Mouse (Mus musculus): ENCODE measurements at regions not wholly inside any gene's neighbourhood (a gene's known extent, or its start where the extent isn't known, plus 50 kb on each side); places are given as distances from the start of the nearest gene placed in this dataset.

- H3K27me3 ChIP-seq: no peaks in the 10 kb centered on the region
- H3K4me1 ChIP-seq (replicated peaks): 0 out of 2 replicates have a peak, but pooled peaks cover 3% of the 10 kb centered on the region
- no peaks in the 10 kb centered on the region for H3K9me3 ChIP-seq (replicated peaks)
- no peak for ATAC-seq (replicated peaks; ENCODE audit: insufficient number of reproducible peaks, insufficient read depth, low FRiP score, low read depth)
- H3K36me3 ChIP-seq: no peaks in the 10 kb centered on the region
- H3K9ac ChIP-seq: no peak overlapping the region
- H3K4me2 ChIP-seq: no peak overlapping the region
- WGBS: 52% methylated on average over 10 of the region's 10 CpGs
- H3K27ac ChIP-seq: no peak overlapping the region
- no peak overlapping the region for H3K4me3 ChIP-seq
Observed at GRCm38 (mm10) chr1:185111347-185112016, 92.4 kb upstream of the Rab3gap2 start.

- Histone ChIP-seq H3K27me3 (no peaks in the 10 kb centered on the region), H3K4me3 (no peak overlapping the region), H3K9me3 (replicated peaks) (no peaks in the 10 kb centered on the region), H3K27ac (no peak overlapping the region), H3K4me1 (replicated peaks) (no peaks in the 10 kb centered on the region), H3K36me3 (no peaks in the 10 kb centered on the region), H3K4me2 (no peak overlapping the region), H3K9ac (no peak overlapping the region)
- WGBS: 63% methylated on average over 7 of the region's 7 CpGs
- ATAC-seq (replicated peaks; ENCODE audit: insufficient number of reproducible peaks, insufficient read depth, low FRiP score, low read depth): no peak
Observed at GRCm38 (mm10) chr1:185104945-185105884, 98.7 kb upstream of the Rab3gap2 start.

DNA sequence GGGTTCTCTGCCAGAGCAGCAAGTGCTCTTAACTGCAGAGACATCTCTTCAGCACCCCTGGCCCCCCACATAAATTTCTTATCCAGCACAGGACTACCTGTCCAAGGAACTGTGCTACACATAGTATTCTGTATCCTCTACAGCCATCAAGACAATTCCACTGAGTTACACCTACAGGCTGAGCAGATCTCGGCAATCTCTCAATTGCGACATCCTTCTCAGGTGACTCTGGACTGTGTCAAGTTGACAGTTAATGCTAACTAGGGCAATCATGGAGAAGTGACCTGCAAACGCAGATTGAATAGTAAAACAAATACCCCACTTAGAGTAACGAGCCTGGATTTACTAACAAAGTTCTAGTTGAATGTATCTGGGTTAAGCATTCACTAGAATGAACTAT, 100.1 kb upstream of the Rab3gap2 start:
- H3K27ac ChIP-seq: no peak overlapping the region
- peaks cover 9% of the 10 kb centered on the region for H3K4me1 ChIP-seq (replicated peaks)
- no peak overlapping the region for H3K9ac ChIP-seq
- H3K4me2 ChIP-seq: no peak overlapping the region
- H3K4me3 ChIP-seq: no peak overlapping the region
- no peak for ATAC-seq (replicated peaks; ENCODE audit: insufficient number of reproducible peaks, insufficient read depth, low FRiP score, low read depth)
- no peaks in the 10 kb centered on the region for H3K27me3 ChIP-seq
- 47% methylated on average over 4 of the region's 4 CpGs for WGBS
- H3K9me3 ChIP-seq (replicated peaks): no peaks in the 10 kb centered on the region
- H3K36me3 ChIP-seq: no peaks in the 10 kb centered on the region

DNA sequence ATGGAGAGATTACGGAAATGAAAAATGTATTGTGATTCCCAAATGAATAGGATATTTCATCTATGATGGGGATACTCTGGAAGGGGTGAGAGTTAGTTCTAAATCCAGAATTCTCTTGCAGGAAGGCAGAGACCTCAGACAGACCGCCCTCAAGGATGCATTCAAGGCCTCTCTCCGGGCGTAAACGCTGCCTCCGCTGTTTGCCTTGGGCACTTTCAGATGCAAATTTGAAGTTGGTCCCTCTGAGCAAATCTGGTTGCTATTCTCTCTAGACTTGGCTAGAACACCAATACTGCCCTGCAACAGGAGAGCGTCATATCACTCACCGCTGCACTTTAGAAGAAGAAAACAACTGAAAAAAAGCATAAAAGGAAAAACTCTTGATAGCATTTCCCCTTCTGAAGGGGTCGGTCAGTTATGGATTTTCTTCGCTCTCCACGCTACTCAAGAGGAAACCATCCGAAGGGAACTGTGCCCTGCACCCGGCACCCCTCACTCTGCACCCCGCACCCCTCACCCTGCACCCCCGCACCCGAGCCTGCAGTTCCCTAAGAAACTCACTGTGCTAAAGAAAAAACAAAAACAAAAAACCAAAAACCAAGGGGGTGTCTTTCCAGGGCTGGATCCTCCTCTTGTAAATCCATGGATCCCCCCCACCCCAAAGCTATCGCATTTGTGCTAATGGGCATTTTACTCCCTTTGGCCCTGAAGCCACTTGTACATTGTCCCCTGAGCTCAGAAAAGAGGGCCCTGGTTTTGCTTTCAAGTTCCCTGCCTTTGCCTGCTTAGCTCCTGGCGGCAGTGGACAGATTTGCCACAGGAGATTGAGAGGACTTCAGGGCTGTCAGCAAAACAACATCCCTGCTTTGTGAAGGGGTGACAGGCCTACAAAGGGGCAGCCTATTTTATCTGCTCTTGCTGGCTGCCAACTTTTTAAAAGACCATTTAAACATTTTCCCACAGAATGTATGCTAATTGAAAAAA, 99.9 kb upstream of the Mark1 start:
- H3K4me1 ChIP-seq (replicated peaks): peaks cover 12% of the 10 kb centered on the region
- peak overlapping the region; percentile 9 for H3K27ac ChIP-seq
- H3K9ac ChIP-seq: no peak overlapping the region
- 42% methylated on average over 18 of the region's 18 CpGs for WGBS
- no peak overlapping the region for H3K4me3 ChIP-seq
- no peaks in the 10 kb centered on the region for H3K27me3 ChIP-seq
- H3K4me2 ChIP-seq: no peak overlapping the region
- H3K36me3 ChIP-seq: no peaks in the 10 kb centered on the region
- no peak for ATAC-seq (replicated peaks; ENCODE audit: insufficient number of reproducible peaks, insufficient read depth, low FRiP score, low read depth)
- no peaks in the 10 kb centered on the region for H3K9me3 ChIP-seq (replicated peaks)

DNA sequence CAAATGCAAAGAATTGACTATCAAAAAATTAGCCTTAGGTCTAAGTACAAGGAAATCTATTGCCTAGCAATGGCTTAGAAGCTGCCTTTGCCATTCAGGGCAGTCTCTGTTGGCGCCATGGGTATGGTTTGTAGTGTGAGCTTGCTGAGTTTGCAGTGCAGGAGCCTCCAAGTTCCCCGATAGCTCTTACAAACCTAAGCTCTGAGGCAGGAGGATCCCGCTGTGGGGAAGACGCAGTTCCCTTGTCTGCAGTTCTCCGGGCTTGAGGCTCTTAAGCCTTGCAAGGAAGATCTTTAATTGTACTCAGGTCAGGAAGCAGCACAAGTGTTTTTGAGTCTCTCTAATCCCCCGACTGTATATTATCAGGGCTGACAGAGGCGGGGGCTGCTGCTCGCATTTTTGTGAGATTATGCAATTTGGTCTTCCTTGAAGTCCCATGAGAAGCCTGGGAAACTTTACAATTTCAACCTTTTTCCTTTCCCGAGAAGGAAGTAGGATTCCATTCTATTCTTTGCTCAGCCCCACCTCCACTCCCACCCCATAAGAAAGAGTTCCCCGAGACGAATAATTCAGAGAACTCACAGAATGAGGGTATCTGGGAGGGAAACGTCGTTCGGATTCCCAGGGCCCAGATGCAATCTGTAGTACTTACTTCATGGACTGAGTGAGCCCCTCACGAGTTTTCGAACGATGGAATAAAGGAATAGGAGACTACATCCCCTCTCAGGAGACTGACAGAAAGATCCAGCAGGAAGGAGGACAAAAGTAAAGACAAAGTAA, 99.0 kb upstream of the Mark1 start:
- no peaks in the 10 kb centered on the region for H3K36me3 ChIP-seq
- H3K9ac ChIP-seq: no peak overlapping the region
- 26% methylated on average over 17 of the region's 17 CpGs for WGBS
- ATAC-seq (replicated peaks; ENCODE audit: insufficient number of reproducible peaks, insufficient read depth, low FRiP score, low read depth): no peak
- peak overlapping the region; percentile 36; the same call in 1 of the 2 replicates for H3K27ac ChIP-seq
- no peaks in the 10 kb centered on the region for H3K27me3 ChIP-seq
- no peaks in the 10 kb centered on the region for H3K9me3 ChIP-seq (replicated peaks)
- no peak overlapping the region for H3K4me3 ChIP-seq
- no peak overlapping the region; the same call in 1 of the 2 replicates for H3K4me2 ChIP-seq
- peaks cover 12% of the 10 kb centered on the region for H3K4me1 ChIP-seq (replicated peaks)

GRCm38 (mm10) chr1:185096741-185097140, 97.4 kb upstream of the Mark1 start:
- Histone ChIP-seq H3K4me2 (no peak overlapping the region), H3K36me3 (no peaks in the 10 kb centered on the region), H3K9ac (no peak overlapping the region), H3K9me3 (replicated peaks) (no peaks in the 10 kb centered on the region), H3K4me3 (no peak overlapping the region), H3K4me1 (replicated peaks) (peaks cover 17% of the 10 kb centered on the region), H3K27ac (no peak overlapping the region), H3K27me3 (no peaks in the 10 kb centered on the region)
- 75% methylated on average over 4 of the region's 4 CpGs for WGBS
- ATAC-seq (replicated peaks; ENCODE audit: insufficient number of reproducible peaks, insufficient read depth, low FRiP score, low read depth): no peak

GRCm38 (mm10) chr1:185092757-185093156, 93.4 kb upstream of the Mark1 start:
- Histone ChIP-seq H3K4me2 (no peak overlapping the region), H3K9ac (no peak overlapping the region), H3K27ac (no peak overlapping the region), H3K4me1 (replicated peaks) (peaks cover 9% of the 10 kb centered on the region; the same call in 1 of the 2 replicates), H3K36me3 (no peaks in the 10 kb centered on the region), H3K27me3 (no peaks in the 10 kb centered on the region), H3K4me3 (no peak overlapping the region), H3K9me3 (replicated peaks) (no peaks in the 10 kb centered on the region)
- 91% methylated on average over 5 of the region's 5 CpGs for WGBS
- ATAC-seq (replicated peaks; ENCODE audit: insufficient number of reproducible peaks, insufficient read depth, low FRiP score, low read depth): no peak

GRCm38 (mm10) chr1:185091816-185092558, 92.6 kb upstream of the Mark1 start:
- 24% methylated on average over 21 of the region's 21 CpGs for WGBS
- Histone ChIP-seq H3K4me1 (replicated peaks) (peaks cover 9% of the 10 kb centered on the region; the same call in 1 of the 2 replicates), H3K27me3 (no peaks in the 10 kb centered on the region), H3K4me2 (peak overlapping the region; percentile 49), H3K36me3 (no peaks in the 10 kb centered on the region), H3K9ac (no peak overlapping the region), H3K4me3 (0 out of 2 replicates have a peak overlapping the region, but pooled peaks have one; percentile 12), H3K27ac (no peak overlapping the region), H3K9me3 (replicated peaks) (no peaks in the 10 kb centered on the region)
- peak; percentile 62 for ATAC-seq (replicated peaks; ENCODE audit: insufficient number of reproducible peaks, insufficient read depth, low FRiP score, low read depth)

DNA sequence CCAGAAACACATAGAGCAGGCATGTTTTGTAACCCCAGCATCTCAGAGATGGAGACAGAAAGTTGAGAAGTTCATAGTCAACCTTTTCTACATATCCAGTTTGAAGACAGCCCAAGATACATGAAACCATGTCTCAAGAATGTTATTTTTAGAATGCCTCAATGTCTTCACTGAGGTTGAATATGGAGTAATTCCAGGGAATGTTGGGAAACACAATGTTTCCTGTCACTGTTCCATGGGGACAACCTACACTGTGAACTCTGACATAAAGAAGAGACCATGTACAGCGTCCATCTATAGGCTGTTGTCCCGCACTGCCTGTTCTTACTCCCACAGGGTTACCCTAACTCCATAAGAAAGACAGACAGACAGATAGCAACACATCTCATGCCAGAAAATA, 89.8 kb upstream of the Mark1 start:
- no peak overlapping the region for H3K27ac ChIP-seq
- no peak overlapping the region for H3K4me3 ChIP-seq
- no peaks in the 10 kb centered on the region for H3K27me3 ChIP-seq
- no peaks in the 10 kb centered on the region for H3K9me3 ChIP-seq (replicated peaks)
- no peak overlapping the region for H3K9ac ChIP-seq
- H3K36me3 ChIP-seq: no peaks in the 10 kb centered on the region
- H3K4me2 ChIP-seq: no peak overlapping the region
- no peak for ATAC-seq (replicated peaks; ENCODE audit: insufficient number of reproducible peaks, insufficient read depth, low FRiP score, low read depth)
- H3K4me1 ChIP-seq (replicated peaks): peaks cover 12% of the 10 kb centered on the region; the same call in 1 of the 2 replicates
- WGBS: 72% methylated on average over 2 of the region's 2 CpGs

- WGBS: 70% methylated on average over 5 of the region's 5 CpGs
- ATAC-seq (replicated peaks; ENCODE audit: insufficient number of reproducible peaks, insufficient read depth, low FRiP score, low read depth): no peak
- Histone ChIP-seq H3K9me3 (replicated peaks) (no peaks in the 10 kb centered on the region), H3K36me3 (no peaks in the 10 kb centered on the region), H3K4me2 (no peak overlapping the region), H3K4me1 (replicated peaks) (0 out of 2 replicates have a peak, but pooled peaks cover 4% of the 10 kb centered on the region), H3K9ac (no peak overlapping the region), H3K4me3 (no peak overlapping the region), H3K27ac (no peak overlapping the region), H3K27me3 (no peaks in the 10 kb centered on the region)
Observed at GRCm38 (mm10) chr1:185083191-185083590, 83.8 kb upstream of the Mark1 start.
